Mouse (Mus musculus) liver, embryonic 14.5 days (tissue): ENCODE results near the gene Palld.

Experiments
- CTCF ChIP-seq: IDR thresholded peaks from 2 replicates; pipeline ENCODE4 v1.5.1; 2016; ENCODE audit warnings: antibody characterized with exemption, low read depth, control low read depth
- EP300 ChIP-seq: IDR thresholded peaks from 2 replicates; pipeline ENCODE4 v1.6.1; 2016; ENCODE audit warnings: antibody characterized with exemption, low read depth

GRCm38 (mm10) chr8:61572697-61573096 is 329.8 kb downstream of the Palld start:
- no peak for TF ChIP-seq CTCF
- TF ChIP-seq EP300 = no peak
